Mouse (Mus musculus) testis, adult 2 months (tissue): ENCODE results near the gene Dynlrb1. TPM values are rescaled to one million over a fixed set of nuclear protein-coding genes. Genes with fewer than 3 reads are reported as not detected.
A peak's percentile ranks its signal among the peaks of the same experiment; 100 is the strongest.

Experiments
- H3K27ac ChIP-seq: fragments of 200-500 bp; 2 replicates; pipeline ENCODE4 v1.5.1; 2012; ENCODE audit warnings: low read depth, low read length; ENCODE audit not compliant: control insufficient read depth, insufficient read depth
- H3K27me3 ChIP-seq: fragments of 200-500 bp; 2 replicates; pipeline ENCODE4 v1.6.1; 2012; ENCODE audit warnings: mild to moderate bottlenecking, low read length, moderate library complexity; ENCODE audit not compliant: control insufficient read depth, insufficient read depth
- H3K36me3 ChIP-seq: fragments of 200-500 bp; 2 replicates; pipeline ENCODE4 v1.6.1; 2012; ENCODE audit warnings: mild to moderate bottlenecking, low read length; ENCODE audit not compliant: control insufficient read depth, insufficient read depth
- H3K4me1 ChIP-seq: fragments of 200-500 bp; 2 replicates; pipeline ENCODE4 v1.6.1; 2012; ENCODE audit warnings: low read length; ENCODE audit not compliant: control insufficient read depth, insufficient read depth
- H3K4me3 ChIP-seq: fragments of 200-500 bp; 2 replicates; pipeline ENCODE4 v1.5.1; 2012; ENCODE audit warnings: low read depth, mild to moderate bottlenecking, low read length, moderate library complexity, mixed read lengths; ENCODE audit not compliant: control insufficient read depth
- CTCF ChIP-seq: fragments of 200-500 bp; IDR thresholded peaks from 2 replicates; pipeline ENCODE4 v1.5.1; 2012; ENCODE audit warnings: low read depth, mild to moderate bottlenecking, inconsistent platforms, low read length, moderate library complexity; ENCODE audit not compliant: control insufficient read depth, insufficient read depth, insufficient replicate concordance
- POLR2A ChIP-seq: fragments of 200-500 bp; IDR thresholded peaks from 2 replicates; pipeline ENCODE4 v1.6.1; 2012; ENCODE audit warnings: low read depth, mild to moderate bottlenecking, inconsistent platforms, low read length, moderate library complexity; ENCODE audit not compliant: control insufficient read depth
- polyA plus RNA-seq: library from polyadenylated mRNA; depleted of rRNA; stranded (reverse); fragments of >200 nt; gene quantifications from 2 replicates; pipeline ENCODE4 v1.2.3, GENCODE M21; 2012

Dynlrb1 gene
- polyA plus RNA-seq, 1 experiment, result 60.8 TPM

- Histone ChIP-seq H3K4me1 (peaks cover 6% of the 10 kb centered on the region), H3K27ac (peak overlapping the region; percentile 31; the same call in 1 of the 2 replicates), H3K4me3 (no peak overlapping the region), H3K36me3 (no peaks in the 10 kb centered on the region), H3K27me3 (no peaks in the 10 kb centered on the region)
- TF ChIP-seq POLR2A, result no peak
- no peak for TF ChIP-seq CTCF
Measured at GRCm38 (mm10) chr2:155272396-155273170, 36.2 kb downstream of the Dynlrb1 start.

- Histone ChIP-seq H3K36me3 (no peaks in the 10 kb centered on the region), H3K4me3 (no peak overlapping the region), H3K27me3 (no peaks in the 10 kb centered on the region), H3K27ac (no peak overlapping the region), H3K4me1 (peaks cover 6% of the 10 kb centered on the region)
- TF ChIP-seq POLR2A, result no peak
- TF ChIP-seq CTCF, result no peak
Measured at GRCm38 (mm10) chr2:155273603-155274002, 37.3 kb downstream of the Dynlrb1 start.

- Histone ChIP-seq H3K4me3 (peak within 1 kb of the TSS; percentile 90), H3K27ac (peak within 1 kb of the TSS; percentile 72), H3K4me1 (peaks cover 6% of the 10 kb centered on the region), H3K27me3 (no peaks in the 10 kb centered on the region), H3K36me3 (no peaks in the 10 kb centered on the region; the same call in 1 of the 2 replicates)
- TF ChIP-seq POLR2A (peak; percentile 71), CTCF (no peak)
Measured at GRCm38 (mm10) chr2:155276195-155276594, 39.9 kb downstream of the Dynlrb1 start, which contains the start of gene Map1lc3a. Gene Map1lc3a, plus strand, starts transcription at chr2:155276297.

GRCm38 (mm10) chr2:155276621-155277175 is 40.4 kb downstream of the Dynlrb1 start:
- Histone ChIP-seq H3K4me3 (peak overlapping the region; percentile 90), H3K27me3 (no peaks in the 10 kb centered on the region), H3K4me1 (peaks cover 6% of the 10 kb centered on the region), H3K36me3 (no peaks in the 10 kb centered on the region; the same call in 1 of the 2 replicates), H3K27ac (peak overlapping the region; percentile 72)
- TF ChIP-seq CTCF (no peak), POLR2A (no peak)

GRCm38 (mm10) chr2:155277721-155278120 is 41.4 kb downstream of the Dynlrb1 start:
- H3K4me3 ChIP-seq, result peak overlapping the region; percentile 90
- no peaks in the 10 kb centered on the region; the same call in 1 of the 2 replicates for H3K36me3 ChIP-seq
- peaks cover 6% of the 10 kb centered on the region for H3K4me1 ChIP-seq
- TF ChIP-seq CTCF, result no peak
- TF ChIP-seq POLR2A, result no peak
- no peaks in the 10 kb centered on the region for H3K27me3 ChIP-seq
- H3K27ac ChIP-seq, result peak overlapping the region; percentile 63

GRCm38 (mm10) chr2:155278361-155278760 is 42.0 kb downstream of the Dynlrb1 start:
- Histone ChIP-seq H3K4me3 (peak overlapping the region; percentile 90), H3K4me1 (peaks cover 6% of the 10 kb centered on the region), H3K36me3 (no peaks in the 10 kb centered on the region; the same call in 1 of the 2 replicates), H3K27me3 (no peaks in the 10 kb centered on the region), H3K27ac (no peak overlapping the region)
- no peak for TF ChIP-seq CTCF
- no peak for TF ChIP-seq POLR2A

- Histone ChIP-seq H3K27ac (no peak overlapping the region), H3K4me1 (peaks cover 6% of the 10 kb centered on the region), H3K27me3 (no peaks in the 10 kb centered on the region), H3K4me3 (no peak overlapping the region), H3K36me3 (no peaks in the 10 kb centered on the region; the same call in 1 of the 2 replicates)
- TF ChIP-seq POLR2A, result no peak
- TF ChIP-seq CTCF, result no peak
Measured at GRCm38 (mm10) chr2:155279163-155279562, 42.8 kb downstream of the Dynlrb1 start.

- peaks cover 6% of the 10 kb centered on the region for H3K4me1 ChIP-seq
- no peak overlapping the region for H3K27ac ChIP-seq
- H3K27me3 ChIP-seq, result no peaks in the 10 kb centered on the region
- no peaks in the 10 kb centered on the region; the same call in 1 of the 2 replicates for H3K36me3 ChIP-seq
- TF ChIP-seq POLR2A, result no peak
- TF ChIP-seq CTCF, result no peak
- H3K4me3 ChIP-seq, result no peak overlapping the region
Measured at GRCm38 (mm10) chr2:155280116-155280515, 43.8 kb downstream of the Dynlrb1 start.
